Mouse (Mus musculus) thymus, postnatal 25 days (tissue): ENCODE measurements around the gene Map7d1.

Experiments
- DNase-seq: peaks from one replicate; pipeline ENCODE4 v3.0.0; 2022

Map7d1 gene

GRCm38 (mm10) chr4:126262119-126262807, 6.1 kb upstream of the Map7d1 start, which contains the start of gene Trappc3:
Gene Trappc3, plus strand, starts transcription at chr4:126262325.
- DNase-seq, result peak; percentile 99

GRCm38 (mm10) chr4:126261675-126262074, 5.5 kb upstream of the Map7d1 start:
- no peak for DNase-seq

- no peak for DNase-seq
Observed at GRCm38 (mm10) chr4:126261266-126261665, 5.1 kb upstream of the Map7d1 start.

GRCm38 (mm10) chr4:126260520-126261201, 4.5 kb upstream of the Map7d1 start:
- peak; percentile 31 for DNase-seq

- DNase-seq, result peak; percentile 81
Observed at GRCm38 (mm10) chr4:126259523-126260160, 3.5 kb upstream of the Map7d1 start.

- no peak for DNase-seq
Observed at GRCm38 (mm10) chr4:126259063-126259462, 2.9 kb upstream of the Map7d1 start.

GRCm38 (mm10) chr4:126256967-126257881, 1.1 kb upstream of the Map7d1 start:
- no peak for DNase-seq

GRCm38 (mm10) chr4:126255113-126256001, 786 bp downstream of the Map7d1 start:
- peak; percentile 59 for DNase-seq

- DNase-seq, result no peak
Observed at GRCm38 (mm10) chr4:126254315-126255112, 1.6 kb downstream of the Map7d1 start.

- DNase-seq, result no peak
Observed at GRCm38 (mm10) chr4:126253637-126254272, 2.4 kb downstream of the Map7d1 start.

GRCm38 (mm10) chr4:126252411-126253237, 3.5 kb downstream of the Map7d1 start:
- no peak for DNase-seq

- no peak for DNase-seq
Observed at GRCm38 (mm10) chr4:126251655-126252254, 4.4 kb downstream of the Map7d1 start.

GRCm38 (mm10) chr4:126250659-126251058, 5.5 kb downstream of the Map7d1 start:
- DNase-seq, result no peak

GRCm38 (mm10) chr4:126248261-126248868, 7.8 kb downstream of the Map7d1 start:
- no peak for DNase-seq

- DNase-seq, result no peak
Observed at GRCm38 (mm10) chr4:126246202-126246889, 9.8 kb downstream of the Map7d1 start.

- DNase-seq, result no peak
Observed at GRCm38 (mm10) chr4:126242510-126242909, 13.6 kb downstream of the Map7d1 start.

GRCm38 (mm10) chr4:126241956-126242355, 14.2 kb downstream of the Map7d1 start:
- DNase-seq, result no peak
